Mouse (Mus musculus) A20 (cell line): ENCODE measurements at regions not wholly inside any gene's neighbourhood (a gene's known extent, or its start where the extent isn't known, plus 50 kb on each side); places are given as distances from the start of the nearest gene placed in this dataset.
A peak's percentile ranks its signal among the peaks of the same experiment; 100 is the strongest.

Experiments used
- DNase-seq: peaks from one replicate; pipeline ENCODE4 v3.0.0-alpha.2; 2011; ENCODE audit warnings: low read depth, low spot score

DNA sequence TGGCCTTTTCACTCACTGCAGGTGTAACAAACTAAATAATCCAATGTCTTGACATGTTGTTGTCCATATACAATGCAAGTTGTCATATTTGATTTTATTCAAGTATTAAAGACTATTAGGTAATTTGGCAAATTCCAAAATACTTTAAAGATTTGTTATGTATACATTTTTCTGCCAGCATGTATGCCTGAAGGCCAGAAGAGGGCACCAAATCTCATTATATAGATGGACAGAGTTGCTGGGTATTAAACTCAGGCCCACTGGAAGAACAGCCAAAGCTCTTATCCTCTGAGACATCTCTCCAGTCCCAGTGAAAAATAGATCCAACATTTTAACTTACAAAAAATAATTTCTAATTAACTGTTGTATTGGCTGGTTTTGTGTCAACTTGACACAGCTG is 80.5 kb upstream of the Cenpq start:
- peak; percentile 14 for DNase-seq
